Comparison of ENCODE assay signal across 18 mouse cellular contexts in the genomic region with DNA sequence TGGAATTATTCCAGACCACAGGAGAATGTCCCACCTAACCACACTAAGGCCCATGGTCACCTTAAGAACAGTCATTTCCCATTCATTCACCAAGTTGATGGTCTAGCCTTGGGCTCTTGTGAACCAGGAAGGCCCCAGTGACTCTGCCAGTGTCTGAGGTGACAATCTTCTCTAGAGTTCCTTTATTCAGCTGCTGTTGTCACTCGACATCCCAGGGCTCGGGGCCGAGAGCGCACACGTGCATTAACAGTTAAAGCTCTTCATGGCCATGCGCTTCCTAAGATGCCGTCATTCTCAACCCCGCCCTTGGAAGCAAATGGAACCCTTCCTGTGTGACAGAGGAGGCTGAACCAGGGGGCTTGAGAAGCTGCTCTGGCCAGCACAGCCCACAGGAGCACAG. TPM values are rescaled to one million over a fixed set of nuclear protein-coding genes. Genes with fewer than 3 reads are reported as not detected.
"Had no signal": no experiment of that assay in that cellular context is flagged by ENCODE, and none has a peak within 500 bp of the region (broad histone marks: within the 10 kb centered on the region; RNA-seq: fewer than 3 reads in every experiment).

No protein-coding gene starts in this region.

- H3K4me3 ChIP-seq: layer of hippocampus, adult 2 months; liver, embryonic 13.5 days; midbrain, embryonic 12.5 days; midbrain, embryonic 15.5 days; neural tube, embryonic 12.5 days; neural tube, embryonic 15.5 days; stomach, embryonic 15.5 days had no signal

- DNase-seq: kidney, adult 9 months; layer of hippocampus, adult 9-11 months; liver, embryonic 13.5 days; lung, adult 2 months; right cerebral cortex, adult 18-20 months; right cerebral cortex, postnatal 14 days; right cerebral cortex, postnatal 4 days had no signal

- H3K27me3 ChIP-seq: midbrain, embryonic 12.5 days; midbrain, embryonic 15.5 days; neural tube, embryonic 12.5 days; neural tube, embryonic 15.5 days; stomach, embryonic 15.5 days had no signal

- H3K4me1 ChIP-seq: liver, embryonic 13.5 days; midbrain, embryonic 15.5 days had no signal

- H3K27ac ChIP-seq: layer of hippocampus, adult 2 months; liver, embryonic 13.5 days; macrophage; midbrain, embryonic 12.5 days; midbrain, embryonic 15.5 days; neural tube, embryonic 12.5 days; neural tube, embryonic 15.5 days; stomach, embryonic 15.5 days had no signal

- H3K9ac ChIP-seq: liver, embryonic 13.5 days; midbrain, embryonic 12.5 days; midbrain, embryonic 15.5 days; neural tube, embryonic 12.5 days; neural tube, embryonic 15.5 days; stomach, embryonic 15.5 days had no signal

- H3K36me3 ChIP-seq: liver, embryonic 13.5 days; midbrain, embryonic 15.5 days; neural tube, embryonic 12.5 days had no signal

- H3K9me3 ChIP-seq: liver, embryonic 13.5 days; midbrain, embryonic 12.5 days; midbrain, embryonic 15.5 days; neural tube, embryonic 12.5 days; neural tube, embryonic 15.5 days; stomach, embryonic 15.5 days had no signal

RNA-seq across cellular contexts. Expression of gene Hsd11b2, which starts 36.4 kb away (rescaled TPM):
- total RNA-seq: layer of hippocampus, adult 2 months; left cerebral cortex, adult 18-20 months; left cerebral cortex, postnatal 25 days; liver, adult 2 months; megakaryocyte, adult 5-6 weeks had no signal
- polyA plus RNA-seq: macrophage had no signal
